Mouse (Mus musculus): ENCODE results near the gene Sh3bgrl3. TPM values are rescaled to one million over a fixed set of nuclear protein-coding genes. Genes with fewer than 3 reads are reported as not detected.

Gene Sh3bgrl3
- polyA plus RNA-seq, 1 experiment = 262 TPM

- no peak overlapping the region for H3K4me3 ChIP-seq
- no peaks in the 10 kb centered on the region for H3K36me3 ChIP-seq (ENCODE audit: control insufficient read depth, insufficient read depth)
- TF ChIP-seq REST (IDR thresholded peaks at IDR 0.05; ENCODE audit: insufficient read depth, insufficient read length) (no peak), MAX (IDR thresholded peaks at IDR 0.05; ENCODE audit: low read depth) (no peak), MYOG (IDR thresholded peaks at IDR 0.05; ENCODE audit: control insufficient read depth in 1 of 3, insufficient read depth in 1 of 3, insufficient read length in 2 of 3, low read depth in 2 of 3) (no peak), USF1 (IDR thresholded peaks at IDR 0.05; ENCODE audit: low read depth) (no peak), TCF12 (IDR thresholded peaks at IDR 0.05; ENCODE audit: insufficient read depth, poor library complexity, severe bottlenecking) (no peak), POLR2A (IDR thresholded peaks at IDR 0.05; ENCODE audit: insufficient read length, low read depth) (no peak), TCF3 (IDR thresholded peaks at IDR 0.05; ENCODE audit: insufficient read length, low read depth) (no peak), MYOD1 (IDR thresholded peaks at IDR 0.05; ENCODE audit: control insufficient read depth in 1 of 3, insufficient read length in 2 of 3, low read depth in 2 of 3) (no peak), E2F4 (IDR thresholded peaks at IDR 0.05; ENCODE audit: insufficient read depth) (no peak), SRF (IDR thresholded peaks at IDR 0.05; ENCODE audit: control insufficient read depth, insufficient read length, low read depth) (no peak), CEBPB (IDR thresholded peaks at IDR 0.05; ENCODE audit: insufficient read depth, poor library complexity, severe bottlenecking) (no peak), POLR2AphosphoS2 (IDR thresholded peaks at IDR 0.05; ENCODE audit: insufficient read length, low read depth) (no peak)
- no peak overlapping the region for H3K4me2 ChIP-seq (ENCODE audit: low read depth)
- H3K27me3 ChIP-seq (ENCODE audit: control insufficient read depth, insufficient read depth, insufficient read length) = peaks cover 5% of the 10 kb centered on the region
- H3ac ChIP-seq (ENCODE audit: control insufficient read depth, insufficient read length) = no peak overlapping the region
- no peaks in the 10 kb centered on the region for H3K79me2 ChIP-seq (ENCODE audit: control insufficient read depth, insufficient read depth)
Observed at GRCm38 (mm10) chr4:134098628-134099027, 30.0 kb downstream of the Sh3bgrl3 start.

- no peak overlapping the region for H3ac ChIP-seq (ENCODE audit: control insufficient read depth, insufficient read length)
- H3K4me3 ChIP-seq = no peak overlapping the region
- no peak for TF ChIP-seq POLR2AphosphoS2 (IDR thresholded peaks at IDR 0.05; ENCODE audit: insufficient read length, low read depth)
- TF ChIP-seq POLR2A (IDR thresholded peaks at IDR 0.05; ENCODE audit: insufficient read length, low read depth) = no peak
- no peak for TF ChIP-seq REST (IDR thresholded peaks at IDR 0.05; ENCODE audit: insufficient read depth, insufficient read length)
Observed at GRCm38 (mm10) chr4:134097015-134097608, 31.5 kb downstream of the Sh3bgrl3 start.

GRCm38 (mm10) chr4:134096120-134096519 is 32.5 kb downstream of the Sh3bgrl3 start:
- Histone ChIP-seq H3K4me3 (no peak overlapping the region), H3K4me2 (ENCODE audit: low read depth) (no peak overlapping the region), H3ac (ENCODE audit: control insufficient read depth, insufficient read length) (no peak overlapping the region), H3K27me3 (ENCODE audit: control insufficient read depth, insufficient read depth, insufficient read length) (peaks cover 15% of the 10 kb centered on the region), H3K79me2 (ENCODE audit: control insufficient read depth, insufficient read depth) (no peaks in the 10 kb centered on the region), H3K36me3 (ENCODE audit: control insufficient read depth, insufficient read depth) (no peaks in the 10 kb centered on the region)
- no peak for TF ChIP-seq POLR2A (IDR thresholded peaks at IDR 0.05; ENCODE audit: insufficient read length, low read depth)

More at GRCm38 (mm10) chr4:134097015-134097608, 31.5 kb downstream of the Sh3bgrl3 start:
- no peaks in the 10 kb centered on the region for H3K36me3 ChIP-seq (ENCODE audit: control insufficient read depth, insufficient read depth)
- no peaks in the 10 kb centered on the region for H3K79me2 ChIP-seq (ENCODE audit: control insufficient read depth, insufficient read depth)
- no peak overlapping the region for H3K4me2 ChIP-seq (ENCODE audit: low read depth)
- H3K27me3 ChIP-seq (ENCODE audit: control insufficient read depth, insufficient read depth, insufficient read length) = peaks cover 15% of the 10 kb centered on the region

GRCm38 (mm10) chr4:134094923-134095547 is 33.6 kb downstream of the Sh3bgrl3 start, which contains the start of gene Cd52:
TSS of gene Cd52 (minus strand) at chr4:134095082.
- peaks cover 15% of the 10 kb centered on the region for H3K27me3 ChIP-seq (ENCODE audit: control insufficient read depth, insufficient read depth, insufficient read length)
- no peaks in the 10 kb centered on the region for H3K36me3 ChIP-seq (ENCODE audit: control insufficient read depth, insufficient read depth)
- H3K4me3 ChIP-seq = no peak within 1 kb of the TSS
- no peak within 1 kb of the TSS for H3K4me2 ChIP-seq (ENCODE audit: low read depth)
- no peak within 1 kb of the TSS for H3ac ChIP-seq (ENCODE audit: control insufficient read depth, insufficient read length)
- no peaks in the 10 kb centered on the region for H3K79me2 ChIP-seq (ENCODE audit: control insufficient read depth, insufficient read depth)
- no peak for TF ChIP-seq SRF (IDR thresholded peaks at IDR 0.05; ENCODE audit: control insufficient read depth, insufficient read length, low read depth)
- TF ChIP-seq REST (IDR thresholded peaks at IDR 0.05; ENCODE audit: insufficient read depth, insufficient read length) = no peak
- no peak for TF ChIP-seq MAX (IDR thresholded peaks at IDR 0.05; ENCODE audit: low read depth)
- no peak for TF ChIP-seq MYOG (IDR thresholded peaks at IDR 0.05; ENCODE audit: control insufficient read depth in 1 of 3, insufficient read depth in 1 of 3, insufficient read length in 2 of 3, low read depth in 2 of 3)
- TF ChIP-seq CEBPB (IDR thresholded peaks at IDR 0.05; ENCODE audit: insufficient read depth, poor library complexity, severe bottlenecking) = no peak
- TF ChIP-seq USF1 (IDR thresholded peaks at IDR 0.05; ENCODE audit: low read depth) = no peak
- no peak for TF ChIP-seq E2F4 (IDR thresholded peaks at IDR 0.05; ENCODE audit: insufficient read depth)

GRCm38 (mm10) chr4:134094004-134094564 is 34.5 kb downstream of the Sh3bgrl3 start:
- Histone ChIP-seq H3ac (ENCODE audit: control insufficient read depth, insufficient read length) (no peak overlapping the region), H3K36me3 (ENCODE audit: control insufficient read depth, insufficient read depth) (no peaks in the 10 kb centered on the region), H3K4me3 (no peak overlapping the region), H3K27me3 (ENCODE audit: control insufficient read depth, insufficient read depth, insufficient read length) (peaks cover 15% of the 10 kb centered on the region), H3K79me2 (ENCODE audit: control insufficient read depth, insufficient read depth) (no peaks in the 10 kb centered on the region), H3K4me2 (ENCODE audit: low read depth) (no peak overlapping the region)
- TF ChIP-seq CEBPB (IDR thresholded peaks at IDR 0.05; ENCODE audit: insufficient read depth, poor library complexity, severe bottlenecking) = no peak
- TF ChIP-seq TCF3 (IDR thresholded peaks at IDR 0.05; ENCODE audit: insufficient read length, low read depth) = no peak
- TF ChIP-seq REST (IDR thresholded peaks at IDR 0.05; ENCODE audit: insufficient read depth, insufficient read length) = no peak
- TF ChIP-seq MAX (IDR thresholded peaks at IDR 0.05; ENCODE audit: low read depth) = no peak

Measured in myocyte (in vitro differentiated cells).